Mouse (Mus musculus) hindbrain, embryonic 13.5 days (tissue): Measurements from ENCODE around the gene Mybpc3. TPM values are rescaled to one million over a fixed set of nuclear protein-coding genes. Genes with fewer than 3 reads are reported as not detected.
A peak's percentile ranks its signal among the peaks of the same experiment; 100 is the strongest.
"Not testable (repeated sequence)": the region's sequence is repeated elsewhere in the genome, so short reads cannot be mapped to it uniquely, and the experiment has no call there.

Experiments
- ATAC-seq: fragments of 200-750 bp; cut with Nextera tagmentation; 2 replicates; pipeline ENCODE4 v1.8.0; 2017; ENCODE audit warnings: moderate TSS enrichment; ENCODE audit not compliant: low FRiP score
- H3K27ac ChIP-seq: fragments of 300-500 bp; sonication (generic); 2 replicates; pipeline ENCODE4 v1.5.1; 2015; ENCODE audit warnings: inconsistent platforms, mild to moderate bottlenecking, moderate library complexity
- H3K27me3 ChIP-seq: fragments of 300-500 bp; sonication (generic); 2 replicates; pipeline ENCODE4 v1.6.1; 2015; ENCODE audit warnings: mild to moderate bottlenecking, inconsistent platforms
- H3K36me3 ChIP-seq: fragments of 300-500 bp; sonication (generic); 2 replicates; pipeline ENCODE4 v1.6.1; 2015; ENCODE audit warnings: mild to moderate bottlenecking, inconsistent platforms
- H3K4me1 ChIP-seq: fragments of 300-500 bp; sonication (generic); replicated peaks from 2 replicates; pipeline ENCODE4 v1.6.1; 2015; ENCODE audit warnings: inconsistent platforms
- H3K4me2 ChIP-seq: fragments of 300-500 bp; sonication (generic); 2 replicates; pipeline ENCODE4 v1.6.1; 2015; ENCODE audit warnings: inconsistent platforms, mild to moderate bottlenecking, moderate library complexity
- H3K4me3 ChIP-seq: fragments of 300-500 bp; sonication (generic); 2 replicates; pipeline ENCODE4 v1.5.1; 2015; ENCODE audit warnings: mild to moderate bottlenecking, inconsistent platforms
- H3K9ac ChIP-seq: fragments of 300-500 bp; sonication (generic); 2 replicates; pipeline ENCODE4 v1.6.1; 2015; ENCODE audit warnings: mild to moderate bottlenecking, inconsistent platforms
- H3K9me3 ChIP-seq: fragments of 300-500 bp; sonication (generic); 2 replicates; pipeline ENCODE4 v1.6.1; 2016; ENCODE audit warnings: inconsistent platforms
- WGBS: fragments of 180-500 bp; shearing (Covaris S2); methylation state at CpG from one replicate; pipeline ENCODE4 v1.1.7; 2015; 5-methylcytosine and 5-hydroxymethylcytosine counted together
- polyA plus RNA-seq: library from polyadenylated mRNA; unstranded; fragments of >200 nt; fragmentation: Nextera tagmentation; extraction: Ambion mirVana; gene quantifications from 2 replicates; pipeline ENCODE4 v1.2.1, GENCODE M21; 2015

Gene Mybpc3
- polyA plus RNA-seq, 1 experiment from 2014 or later: 0.23 TPM

GRCm38 (mm10) chr2:91097015-91097414, 20.9 kb upstream of the Mybpc3 start:
- 78% methylated on average over 10 of the region's 10 CpGs for WGBS
- Histone ChIP-seq H3K4me2 (no peak overlapping the region), H3K27ac (no peak overlapping the region), H3K4me3 (no peak overlapping the region), H3K9ac (no peak overlapping the region), H3K36me3 (no peaks in the 10 kb centered on the region), H3K27me3 (no peaks in the 10 kb centered on the region; the same call in 1 of the 2 replicates), H3K4me1 (no peaks in the 10 kb centered on the region), H3K9me3 (no peaks in the 10 kb centered on the region)
- ATAC-seq: no peak

GRCm38 (mm10) chr2:91098156-91098555, 19.8 kb upstream of the Mybpc3 start:
- Histone ChIP-seq H3K4me2 (no peak overlapping the region), H3K9ac (no peak overlapping the region), H3K4me1 (no peaks in the 10 kb centered on the region), H3K27me3 (peaks cover 2% of the 10 kb centered on the region; the same call in 1 of the 2 replicates), H3K9me3 (no peaks in the 10 kb centered on the region), H3K4me3 (no peak overlapping the region), H3K36me3 (no peaks in the 10 kb centered on the region), H3K27ac (no peak overlapping the region)
- 87% methylated on average over 2 of the region's 2 CpGs for WGBS
- no peak for ATAC-seq

- no peak overlapping the region for H3K27ac ChIP-seq
- WGBS: 17% methylated on average over 7 of the region's 7 CpGs
- H3K4me3 ChIP-seq: no peak overlapping the region
- H3K27me3 ChIP-seq: peaks cover 2% of the 10 kb centered on the region; the same call in 1 of the 2 replicates
- H3K9ac ChIP-seq: no peak overlapping the region
- H3K4me1 ChIP-seq: no peaks in the 10 kb centered on the region
- H3K9me3 ChIP-seq: no peaks in the 10 kb centered on the region
- H3K4me2 ChIP-seq: no peak overlapping the region
- peak; percentile 87 for ATAC-seq
- H3K36me3 ChIP-seq: no peaks in the 10 kb centered on the region
These were observed 16.7 kb upstream of the Mybpc3 start for GRCm38 (mm10) chr2:91101124-91101740.

- WGBS: 87% methylated on average over 3 of the region's 3 CpGs
- H3K36me3 ChIP-seq: no peaks in the 10 kb centered on the region
- no peaks in the 10 kb centered on the region; the same call in 1 of the 2 replicates for H3K27me3 ChIP-seq
- no peak overlapping the region for H3K9ac ChIP-seq
- no peak for ATAC-seq
- no peak overlapping the region for H3K4me3 ChIP-seq
- H3K4me2 ChIP-seq: no peak overlapping the region
- H3K9me3 ChIP-seq: no peaks in the 10 kb centered on the region
- no peak overlapping the region for H3K27ac ChIP-seq
- no peaks in the 10 kb centered on the region for H3K4me1 ChIP-seq
These were observed 9.8 kb upstream of the Mybpc3 start for GRCm38 (mm10) chr2:91108156-91108555.

- ATAC-seq: no peak
- H3K36me3 ChIP-seq: no peaks in the 10 kb centered on the region
- WGBS: 87% methylated on average over 5 of the region's 5 CpGs
- no peak overlapping the region for H3K27ac ChIP-seq
- no peak overlapping the region for H3K4me2 ChIP-seq
- no peak overlapping the region for H3K9ac ChIP-seq
- peaks cover 5% of the 10 kb centered on the region; the same call in 1 of the 2 replicates for H3K27me3 ChIP-seq
- H3K4me3 ChIP-seq: no peak overlapping the region
- no peaks in the 10 kb centered on the region for H3K9me3 ChIP-seq
- H3K4me1 ChIP-seq: no peaks in the 10 kb centered on the region
These were observed 8.7 kb upstream of the Mybpc3 start for GRCm38 (mm10) chr2:91109241-91109640.

- ATAC-seq: no peak
- H3K9ac ChIP-seq: no peak overlapping the region
- H3K9me3 ChIP-seq: no peaks in the 10 kb centered on the region
- H3K4me2 ChIP-seq: no peak overlapping the region
- H3K27me3 ChIP-seq: peaks cover 11% of the 10 kb centered on the region; the same call in 1 of the 2 replicates
- no peaks in the 10 kb centered on the region for H3K36me3 ChIP-seq
- H3K4me1 ChIP-seq: 0 out of 2 replicates have a peak, but pooled peaks cover under 1% of the 10 kb centered on the region
- WGBS: 96% methylated on average over 5 of the region's 5 CpGs
- H3K27ac ChIP-seq: no peak overlapping the region
- no peak overlapping the region for H3K4me3 ChIP-seq
These were observed 8.0 kb upstream of the Mybpc3 start for GRCm38 (mm10) chr2:91109807-91110385.

- Histone ChIP-seq H3K27ac (no peak overlapping the region), H3K27me3 (peaks cover 16% of the 10 kb centered on the region), H3K9me3 (no peaks in the 10 kb centered on the region), H3K9ac (no peak overlapping the region), H3K36me3 (no peaks in the 10 kb centered on the region), H3K4me3 (no peak overlapping the region), H3K4me2 (no peak overlapping the region), H3K4me1 (peaks cover 6% of the 10 kb centered on the region)
- no peak for ATAC-seq
- 73% methylated on average over 6 of the region's 6 CpGs for WGBS
These were observed 7.5 kb upstream of the Mybpc3 start for GRCm38 (mm10) chr2:91110429-91110828.

- not testable (repeated sequence) for ATAC-seq, H3K9me3 ChIP-seq, H3K36me3 ChIP-seq, H3K4me1 ChIP-seq, H3K4me3 ChIP-seq, H3K9ac ChIP-seq, H3K4me2 ChIP-seq, H3K27ac ChIP-seq
- peaks cover 24% of the 10 kb centered on the region for H3K27me3 ChIP-seq
- 91% methylated on average over 3 of the region's 3 CpGs for WGBS
These were observed 6.1 kb upstream of the Mybpc3 start for GRCm38 (mm10) chr2:91111832-91112231.

- no peak overlapping the region for H3K9ac ChIP-seq
- ATAC-seq: no peak
- H3K27me3 ChIP-seq: peaks cover 24% of the 10 kb centered on the region
- H3K36me3 ChIP-seq: no peaks in the 10 kb centered on the region
- H3K9me3 ChIP-seq: no peaks in the 10 kb centered on the region
- H3K4me3 ChIP-seq: no peak overlapping the region
- 68% methylated on average over 4 of the region's 4 CpGs for WGBS
- no peak overlapping the region for H3K27ac ChIP-seq
- peaks cover 6% of the 10 kb centered on the region for H3K4me1 ChIP-seq
- H3K4me2 ChIP-seq: no peak overlapping the region
These were observed 5.5 kb upstream of the Mybpc3 start for GRCm38 (mm10) chr2:91112491-91112890.

- H3K4me1 ChIP-seq: peaks cover 6% of the 10 kb centered on the region
- H3K27ac ChIP-seq: no peak overlapping the region
- H3K27me3 ChIP-seq: peaks cover 24% of the 10 kb centered on the region
- H3K4me2 ChIP-seq: no peak overlapping the region
- no peak overlapping the region for H3K4me3 ChIP-seq
- 84% methylated on average over 10 of the region's 10 CpGs for WGBS
- ATAC-seq: no peak
- H3K9me3 ChIP-seq: no peaks in the 10 kb centered on the region
- H3K36me3 ChIP-seq: no peaks in the 10 kb centered on the region
- H3K9ac ChIP-seq: no peak overlapping the region
These were observed 4.6 kb upstream of the Mybpc3 start for GRCm38 (mm10) chr2:91113334-91113733.

GRCm38 (mm10) chr2:91113852-91114251, 4.1 kb upstream of the Mybpc3 start:
- H3K9me3 ChIP-seq: no peaks in the 10 kb centered on the region
- no peak overlapping the region for H3K27ac ChIP-seq
- peaks cover 24% of the 10 kb centered on the region for H3K27me3 ChIP-seq
- peaks cover 6% of the 10 kb centered on the region for H3K4me1 ChIP-seq
- WGBS: 72% methylated on average over 6 of the region's 6 CpGs
- H3K4me3 ChIP-seq: no peak overlapping the region
- H3K9ac ChIP-seq: no peak overlapping the region
- ATAC-seq: no peak
- no peak overlapping the region for H3K4me2 ChIP-seq
- H3K36me3 ChIP-seq: no peaks in the 10 kb centered on the region

GRCm38 (mm10) chr2:91114781-91115577, 3.0 kb upstream of the Mybpc3 start:
- no peaks in the 10 kb centered on the region for H3K9me3 ChIP-seq
- H3K27me3 ChIP-seq: peaks cover 24% of the 10 kb centered on the region
- peak overlapping the region; percentile 58 for H3K4me2 ChIP-seq
- WGBS: 8% methylated on average over 42 of the region's 42 CpGs
- H3K27ac ChIP-seq: no peak overlapping the region
- peak overlapping the region; percentile 36 for H3K4me3 ChIP-seq
- no peaks in the 10 kb centered on the region for H3K36me3 ChIP-seq
- peak overlapping the region; percentile 60 for H3K9ac ChIP-seq
- peak; percentile 47 for ATAC-seq
- peaks cover 6% of the 10 kb centered on the region for H3K4me1 ChIP-seq
